Mouse (Mus musculus) heart, postnatal 0 days (tissue): Measurements from ENCODE around the gene Acaca. TPM values are rescaled to one million over a fixed set of nuclear protein-coding genes. Genes with fewer than 3 reads are reported as not detected.
A peak's percentile ranks its signal among the peaks of the same experiment; 100 is the strongest.

Experiments used
- ATAC-seq: fragments of 200-750 bp; cut with Nextera tagmentation; 2 replicates; pipeline ENCODE4 v1.8.0; 2017; ENCODE audit warnings: low read depth, moderate number of reproducible peaks, moderate library complexity; ENCODE audit not compliant: insufficient read depth
- DNase-seq: peaks from one replicate; pipeline ENCODE4 v3.0.0-alpha.2; 2016; ENCODE audit warnings: low spot score
- H3K27ac ChIP-seq: fragments of 300-500 bp; sonication (generic); 2 replicates; pipeline ENCODE4 v1.5.1; 2014; ENCODE audit warnings: low read depth, mild to moderate bottlenecking
- H3K27me3 ChIP-seq: fragments of 300-500 bp; sonication (generic); 2 replicates; pipeline ENCODE4 v1.6.1; 2014; ENCODE audit warnings: low read length, mixed read lengths; ENCODE audit not compliant: control insufficient read depth, insufficient read depth
- H3K36me3 ChIP-seq: fragments of 300-500 bp; sonication (generic); replicated peaks from 2 replicates; pipeline ENCODE4 v1.6.1; 2014; ENCODE audit warnings: low read length, mixed read lengths; ENCODE audit not compliant: control insufficient read depth, insufficient read depth
- H3K4me1 ChIP-seq: fragments of 300-500 bp; sonication (generic); 2 replicates; pipeline ENCODE4 v1.6.1; 2014; ENCODE audit warnings: antibody characterized with exemption; ENCODE audit not compliant: control insufficient read depth, insufficient read depth
- H3K4me2 ChIP-seq: fragments of 300-500 bp; sonication (generic); 2 replicates; pipeline ENCODE4 v1.6.1; 2014; ENCODE audit warnings: low read depth, mild to moderate bottlenecking, low read length, moderate library complexity
- H3K4me3 ChIP-seq: fragments of 300-500 bp; sonication (generic); 2 replicates; pipeline ENCODE4 v1.5.1; 2014; ENCODE audit warnings: low read depth, low read length
- H3K9ac ChIP-seq: fragments of 300-500 bp; sonication (generic); replicated peaks from 2 replicates; pipeline ENCODE4 v1.6.1; 2014; ENCODE audit warnings: low read depth, low read length, mixed read lengths
- H3K9me3 ChIP-seq: fragments of 300-500 bp; sonication (generic); replicated peaks from 2 replicates; pipeline ENCODE4 v1.6.1; 2016; ENCODE audit warnings: low read length; ENCODE audit not compliant: control insufficient read depth
- CTCF ChIP-seq: IDR thresholded peaks from 2 replicates; pipeline ENCODE4 v1.5.1; 2016; ENCODE audit warnings: antibody characterized with exemption, control low read depth, low read depth
- EP300 ChIP-seq: IDR thresholded peaks from 2 replicates; pipeline ENCODE4 v1.6.1; 2016; ENCODE audit warnings: antibody characterized with exemption, low read depth
- WGBS: fragments of 180-500 bp; shearing (Covaris S2); extraction: QIAGEN DNeasy Blood & Tissue Kit; methylation state at CpG from one replicate; pipeline ENCODE4 v1.1.7; 2014; 5-methylcytosine and 5-hydroxymethylcytosine counted together
- polyA plus RNA-seq: library from polyadenylated mRNA; unstranded; fragments of >200 nt; fragmentation: Nextera tagmentation; extraction: Ambion mirVana; gene quantifications from 2 replicates; pipeline ENCODE4 v1.2.1, GENCODE M21; 2015
- total RNA-seq: library from RNA; depleted of rRNA; stranded (reverse); fragments of >200 nt; gene quantifications from 2 replicates; pipeline ENCODE4 v1.2.3, GENCODE M21; 2014; ENCODE audit warnings: low replicate concordance

Acaca gene
- total and polyA plus RNA-seq, 2 experiments from 2014 or later: 3.0 to 11.5 TPM

- 93% methylated on average over 6 of the region's 6 CpGs for WGBS
- Histone ChIP-seq H3K4me2 (no peak overlapping the region), H3K4me1 (no peaks in the 10 kb centered on the region), H3K27ac (no peak overlapping the region), H3K9me3 (no peaks in the 10 kb centered on the region), H3K9ac (no peak overlapping the region), H3K4me3 (no peak overlapping the region), H3K36me3 (no peaks in the 10 kb centered on the region), H3K27me3 (no peaks in the 10 kb centered on the region)
- DNase-seq (no peak), ATAC-seq (no peak)
- TF ChIP-seq EP300: no peak
- TF ChIP-seq CTCF: no peak
These were observed 291.3 kb downstream of the Acaca start for GRCm38 (mm10) chr11:84420779-84421178.

GRCm38 (mm10) chr11:84425736-84426632, 296.5 kb downstream of the Acaca start:
- no peak for DNase-seq
- H3K4me1 ChIP-seq: no peaks in the 10 kb centered on the region

GRCm38 (mm10) chr11:84426633-84426998, 297.1 kb downstream of the Acaca start:
- Histone ChIP-seq H3K36me3 (0 out of 2 replicates have a peak, but pooled peaks cover 4% of the 10 kb centered on the region), H3K9me3 (no peaks in the 10 kb centered on the region), H3K4me1 (no peaks in the 10 kb centered on the region), H3K27ac (no peak overlapping the region), H3K9ac (no peak overlapping the region), H3K27me3 (no peaks in the 10 kb centered on the region), H3K4me2 (no peak overlapping the region), H3K4me3 (no peak overlapping the region)
- no peak for ATAC-seq
- TF ChIP-seq EP300 (no peak), CTCF (no peak)
- no peak for DNase-seq
- WGBS: 90% methylated on average over 5 of the region's 5 CpGs

More at GRCm38 (mm10) chr11:84425736-84426632, 296.5 kb downstream of the Acaca start:
- H3K4me3 ChIP-seq: no peak overlapping the region
- no peak overlapping the region for H3K4me2 ChIP-seq
- H3K27ac ChIP-seq: no peak overlapping the region
- no peak for ATAC-seq
- H3K36me3 ChIP-seq: 0 out of 2 replicates have a peak, but pooled peaks cover 4% of the 10 kb centered on the region
- 78% methylated on average over 13 of the region's 13 CpGs for WGBS
- no peak overlapping the region for H3K9ac ChIP-seq
- H3K9me3 ChIP-seq: no peaks in the 10 kb centered on the region
- TF ChIP-seq CTCF: no peak
- no peak for TF ChIP-seq EP300
- H3K27me3 ChIP-seq: no peaks in the 10 kb centered on the region

DNA sequence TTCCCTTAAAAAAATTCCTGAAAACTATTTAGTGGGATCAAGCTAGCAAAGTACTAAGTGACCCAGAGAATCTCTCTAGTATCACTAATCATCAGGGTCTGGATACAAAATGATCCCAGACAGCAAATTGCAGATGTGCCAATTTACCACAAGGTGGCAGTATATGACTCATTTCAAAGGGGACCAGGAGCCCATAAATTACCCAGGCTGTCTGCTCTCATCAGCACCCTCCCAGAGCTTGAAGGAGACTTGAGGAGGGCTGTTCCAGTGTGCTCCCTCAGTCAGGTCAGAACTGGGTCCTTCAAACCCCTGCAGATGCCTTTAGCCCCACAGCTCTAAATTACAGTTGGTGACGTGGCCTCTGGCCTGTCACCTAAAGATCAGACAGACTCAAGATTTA, 300.1 kb downstream of the Acaca start:
- Histone ChIP-seq H3K4me1 (no peaks in the 10 kb centered on the region), H3K27ac (no peak overlapping the region), H3K4me3 (no peak overlapping the region), H3K9ac (no peak overlapping the region), H3K9me3 (no peaks in the 10 kb centered on the region), H3K4me2 (no peak overlapping the region), H3K36me3 (0 out of 2 replicates have a peak, but pooled peaks cover 4% of the 10 kb centered on the region), H3K27me3 (no peaks in the 10 kb centered on the region)
- ATAC-seq (no peak), DNase-seq (peak; percentile 52)
- no peak for TF ChIP-seq EP300
- peak; percentile 76 for TF ChIP-seq CTCF
- 76% methylated on average over 1 of the region's 1 CpGs for WGBS

DNA sequence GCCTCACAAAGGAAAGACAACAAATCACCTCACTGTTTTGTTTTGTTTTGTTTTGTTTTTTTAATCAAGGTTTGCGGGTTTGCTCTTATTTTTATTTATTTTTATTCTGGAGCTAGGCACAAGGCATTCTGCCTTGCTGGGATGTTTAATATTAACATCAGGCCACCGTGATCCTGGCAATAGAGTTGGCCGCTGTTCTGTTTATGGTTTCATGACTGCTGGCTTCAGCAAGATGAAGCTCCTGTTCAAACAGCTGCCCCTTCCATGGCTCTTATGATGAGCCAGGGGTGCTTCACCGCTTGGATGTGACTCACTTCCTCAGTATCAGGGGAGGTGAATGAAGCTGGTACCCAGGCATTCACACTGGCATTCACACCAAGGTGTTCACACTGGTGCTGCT, 300.9 kb downstream of the Acaca start:
- Histone ChIP-seq H3K36me3 (0 out of 2 replicates have a peak, but pooled peaks cover 6% of the 10 kb centered on the region), H3K9me3 (no peaks in the 10 kb centered on the region), H3K27ac (no peak overlapping the region), H3K4me3 (no peak overlapping the region), H3K9ac (no peak overlapping the region), H3K4me2 (no peak overlapping the region), H3K27me3 (no peaks in the 10 kb centered on the region), H3K4me1 (no peaks in the 10 kb centered on the region)
- WGBS: 72% methylated on average over 4 of the region's 4 CpGs
- DNase-seq (no peak), ATAC-seq (no peak)
- TF ChIP-seq EP300: no peak
- no peak for TF ChIP-seq CTCF

GRCm38 (mm10) chr11:84434879-84435278, 305.4 kb downstream of the Acaca start:
- no peak overlapping the region for H3K9ac ChIP-seq
- DNase-seq (no peak), ATAC-seq (no peak)
- no peak overlapping the region for H3K27ac ChIP-seq
- no peak overlapping the region for H3K4me2 ChIP-seq
- no peak overlapping the region for H3K4me3 ChIP-seq
- H3K27me3 ChIP-seq: no peaks in the 10 kb centered on the region
- H3K36me3 ChIP-seq: 0 out of 2 replicates have a peak, but pooled peaks cover 8% of the 10 kb centered on the region
- H3K9me3 ChIP-seq: no peaks in the 10 kb centered on the region
- TF ChIP-seq CTCF (no peak), EP300 (no peak)
- no peaks in the 10 kb centered on the region for H3K4me1 ChIP-seq
- 74% methylated on average over 6 of the region's 6 CpGs for WGBS
